Mouse (Mus musculus) liver, embryonic 11.5 days (tissue): Measurements from ENCODE around the gene Vopp1. TPM values are rescaled to one million over a fixed set of nuclear protein-coding genes. Genes with fewer than 3 reads are reported as not detected.

Experiments used
- ATAC-seq: fragments of 200-750 bp; cut with Nextera tagmentation; replicated peaks from 2 replicates; pipeline ENCODE4 v1.8.0; 2017; ENCODE audit warnings: moderate number of reproducible peaks, mild to moderate bottlenecking, moderate TSS enrichment, moderate library complexity; ENCODE audit not compliant: low FRiP score
- DNase-seq: peaks from one replicate; pipeline ENCODE4 v3.0.0-alpha.2; 2017; ENCODE audit warnings: low spot score
- H3K27ac ChIP-seq: fragments of 300-500 bp; sonication (generic); 2 replicates; pipeline ENCODE4 v1.5.1; 2014; ENCODE audit warnings: mild to moderate bottlenecking, low read depth, low read length, control low read depth
- H3K27me3 ChIP-seq: fragments of 300-500 bp; sonication (generic); replicated peaks from 2 replicates; pipeline ENCODE4 v1.6.1; 2014; ENCODE audit warnings: low read length, mixed read lengths; ENCODE audit not compliant: control insufficient read depth, insufficient read depth
- H3K36me3 ChIP-seq: fragments of 300-500 bp; sonication (generic); 2 replicates; pipeline ENCODE4 v1.6.1; 2014; ENCODE audit warnings: mild to moderate bottlenecking, low read length, moderate library complexity, mixed read lengths; ENCODE audit not compliant: control insufficient read depth, insufficient read depth
- H3K4me1 ChIP-seq: fragments of 300-500 bp; sonication (generic); replicated peaks from 2 replicates; pipeline ENCODE4 v1.6.1; 2014; ENCODE audit warnings: low read length, mixed read lengths; ENCODE audit not compliant: control insufficient read depth, insufficient read depth
- H3K4me2 ChIP-seq: fragments of 300-500 bp; sonication (generic); 2 replicates; pipeline ENCODE4 v1.6.1; 2014; ENCODE audit warnings: mild to moderate bottlenecking, control low read depth, moderate library complexity
- H3K4me3 ChIP-seq: fragments of 300-500 bp; sonication (generic); 2 replicates; pipeline ENCODE4 v1.5.1; 2014; ENCODE audit warnings: low read depth, low read length, control low read depth
- H3K9ac ChIP-seq: fragments of 300-500 bp; sonication (generic); 2 replicates; pipeline ENCODE4 v1.6.1; 2014; ENCODE audit warnings: low read depth, low read length, control low read depth
- H3K9me3 ChIP-seq: fragments of 300-500 bp; sonication (generic); 2 replicates; pipeline ENCODE4 v1.6.1; 2016; ENCODE audit warnings: low read length, inconsistent platforms, mixed read lengths; ENCODE audit not compliant: control insufficient read depth
- WGBS: fragments of 180-500 bp; shearing (Covaris S2); extraction: QIAGEN DNeasy Blood & Tissue Kit; methylation state at CpG from one replicate; pipeline ENCODE4 v1.1.7; 2014; 5-methylcytosine and 5-hydroxymethylcytosine counted together
- polyA plus RNA-seq: library from polyadenylated mRNA; unstranded; fragments of >200 nt; fragmentation: Nextera tagmentation; extraction: Ambion mirVana; gene quantifications from 2 replicates; pipeline ENCODE4 v1.2.1, GENCODE M21; 2014

Gene Vopp1
- polyA plus RNA-seq, 1 experiment from 2014 or later: 23.8 TPM

DNA sequence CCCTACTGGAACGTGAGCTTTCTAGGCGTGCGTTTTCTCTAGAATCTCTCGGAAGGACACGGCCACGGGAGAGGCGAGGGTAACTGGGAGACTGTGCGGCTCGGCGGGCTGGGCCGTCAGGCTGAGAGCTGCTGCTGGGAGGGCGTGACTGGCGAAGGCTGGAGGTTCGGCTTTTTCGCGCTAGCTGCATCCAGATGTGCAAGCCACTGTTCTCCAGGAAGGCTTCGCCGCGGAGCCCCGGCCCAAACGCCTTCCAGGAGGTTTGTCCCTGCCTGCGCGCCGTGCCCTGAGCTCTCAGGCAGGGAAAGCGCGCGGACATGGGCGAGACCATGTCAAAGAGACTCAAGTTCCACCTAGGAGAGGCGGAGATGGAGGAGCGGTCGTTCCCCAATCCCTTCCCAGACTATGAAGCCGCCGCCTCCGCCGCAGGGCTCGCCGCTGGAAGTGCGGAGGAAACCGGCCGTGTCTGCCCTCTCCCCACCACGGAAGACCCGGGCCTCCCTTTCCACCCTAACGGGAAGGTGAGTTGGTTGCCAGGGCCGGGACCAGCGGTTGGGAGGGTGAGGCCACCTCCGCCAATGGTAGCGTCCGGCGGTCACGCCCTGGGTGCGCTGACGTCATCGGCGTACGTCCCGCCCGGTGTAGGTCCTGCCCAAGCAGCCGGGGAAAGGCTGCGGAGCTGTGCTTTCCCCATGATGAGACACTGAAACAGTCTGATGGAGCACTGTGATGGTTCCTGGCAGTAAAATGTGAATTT lies 122.0 kb downstream of the Vopp1 start:
- Histone ChIP-seq H3K4me3 (peak overlapping the region; percentile 77), H3K9me3 (no peaks in the 10 kb centered on the region), H3K36me3 (no peaks in the 10 kb centered on the region), H3K4me2 (peak overlapping the region; percentile 64), H3K27me3 (no peaks in the 10 kb centered on the region), H3K4me1 (peaks cover 6% of the 10 kb centered on the region; the same call in 1 of the 2 replicates), H3K27ac (peak overlapping the region; percentile 84), H3K9ac (peak overlapping the region; percentile 81)
- WGBS: under 1% methylated on average over 59 of the region's 59 CpGs
- ATAC-seq (peak; percentile 99), DNase-seq (peak; percentile 95)

DNA sequence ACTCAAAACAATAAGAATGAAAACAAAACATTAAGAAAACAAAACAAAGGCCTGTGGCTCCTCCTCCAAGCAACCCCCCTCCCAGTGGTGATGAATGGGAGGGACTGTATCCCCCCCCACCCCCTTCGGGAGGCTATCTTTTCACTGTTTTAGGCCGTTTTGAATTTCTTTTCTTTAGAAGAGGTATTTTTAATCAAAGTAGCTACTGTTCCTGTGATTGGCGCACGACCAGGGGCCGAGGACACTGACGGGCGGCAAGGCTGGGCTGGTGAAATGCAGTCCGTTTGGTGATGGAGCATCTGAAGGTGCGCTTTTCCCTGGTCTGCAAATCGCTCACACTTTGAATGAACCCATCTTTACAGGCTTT lies 122.6 kb downstream of the Vopp1 start, which contains the start of gene Lancl2:
TSS of gene Lancl2 (plus strand) at position 165 of the 367 bp plus-strand sequence.
- Histone ChIP-seq H3K36me3 (no peaks in the 10 kb centered on the region), H3K27me3 (no peaks in the 10 kb centered on the region), H3K27ac (peak within 1 kb of the TSS; percentile 84), H3K9ac (peak within 1 kb of the TSS; percentile 81), H3K4me1 (peaks cover 6% of the 10 kb centered on the region; the same call in 1 of the 2 replicates), H3K4me3 (peak within 1 kb of the TSS; percentile 77), H3K4me2 (peak within 1 kb of the TSS; percentile 64), H3K9me3 (no peaks in the 10 kb centered on the region)
- DNase-seq (no peak), ATAC-seq (peak; percentile 33)
- under 1% methylated on average over 10 of the region's 10 CpGs for WGBS

DNA sequence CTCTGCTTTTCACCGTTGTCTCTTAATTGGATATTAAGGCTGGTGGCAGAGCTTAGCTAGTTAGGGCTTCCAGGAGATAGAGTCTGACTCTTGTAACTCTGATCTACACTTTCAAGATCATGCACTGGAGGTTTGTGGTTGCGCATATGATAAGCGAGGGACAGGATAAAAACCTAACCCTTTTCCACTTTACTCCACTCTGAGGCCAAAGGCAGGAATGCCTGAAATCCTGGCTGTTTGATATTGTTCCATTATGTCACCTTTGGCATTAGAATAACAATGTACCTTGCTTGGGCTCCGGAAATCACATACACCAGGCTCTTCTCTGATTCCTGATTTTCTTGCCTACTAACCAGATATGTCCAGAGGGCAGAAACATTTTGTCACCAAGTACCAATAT lies 123.3 kb downstream of the Vopp1 start:
- Histone ChIP-seq H3K9ac (no peak overlapping the region), H3K4me2 (peak overlapping the region; percentile 64; the same call in 1 of the 2 replicates)
- 66% methylated on average over 4 of the region's 4 CpGs for WGBS

GRCm38 (mm10) chr6:57693116-57693515 lies 131.8 kb downstream of the Vopp1 start:
- H3K4me2 ChIP-seq: no peak overlapping the region
- H3K9ac ChIP-seq: no peak overlapping the region
- no peaks in the 10 kb centered on the region for H3K27me3 ChIP-seq
- ATAC-seq (no peak), DNase-seq (no peak)
- 82% methylated on average over 3 of the region's 3 CpGs for WGBS
- no peak overlapping the region for H3K27ac ChIP-seq
- no peaks in the 10 kb centered on the region; the same call in 1 of the 2 replicates for H3K9me3 ChIP-seq
- H3K4me1 ChIP-seq: peaks cover 5% of the 10 kb centered on the region; the same call in 1 of the 2 replicates
- peaks cover 3% of the 10 kb centered on the region; the same call in 1 of the 2 replicates for H3K36me3 ChIP-seq
- no peak overlapping the region for H3K4me3 ChIP-seq

More for the DNA sequence above, 123.3 kb downstream of the Vopp1 start:
- peaks cover 6% of the 10 kb centered on the region; the same call in 1 of the 2 replicates for H3K4me1 ChIP-seq
- no peaks in the 10 kb centered on the region for H3K36me3 ChIP-seq
- H3K4me3 ChIP-seq: no peak overlapping the region
- ATAC-seq (no peak), DNase-seq (no peak)
- H3K9me3 ChIP-seq: no peaks in the 10 kb centered on the region
- no peaks in the 10 kb centered on the region for H3K27me3 ChIP-seq
- H3K27ac ChIP-seq: no peak overlapping the region

DNA sequence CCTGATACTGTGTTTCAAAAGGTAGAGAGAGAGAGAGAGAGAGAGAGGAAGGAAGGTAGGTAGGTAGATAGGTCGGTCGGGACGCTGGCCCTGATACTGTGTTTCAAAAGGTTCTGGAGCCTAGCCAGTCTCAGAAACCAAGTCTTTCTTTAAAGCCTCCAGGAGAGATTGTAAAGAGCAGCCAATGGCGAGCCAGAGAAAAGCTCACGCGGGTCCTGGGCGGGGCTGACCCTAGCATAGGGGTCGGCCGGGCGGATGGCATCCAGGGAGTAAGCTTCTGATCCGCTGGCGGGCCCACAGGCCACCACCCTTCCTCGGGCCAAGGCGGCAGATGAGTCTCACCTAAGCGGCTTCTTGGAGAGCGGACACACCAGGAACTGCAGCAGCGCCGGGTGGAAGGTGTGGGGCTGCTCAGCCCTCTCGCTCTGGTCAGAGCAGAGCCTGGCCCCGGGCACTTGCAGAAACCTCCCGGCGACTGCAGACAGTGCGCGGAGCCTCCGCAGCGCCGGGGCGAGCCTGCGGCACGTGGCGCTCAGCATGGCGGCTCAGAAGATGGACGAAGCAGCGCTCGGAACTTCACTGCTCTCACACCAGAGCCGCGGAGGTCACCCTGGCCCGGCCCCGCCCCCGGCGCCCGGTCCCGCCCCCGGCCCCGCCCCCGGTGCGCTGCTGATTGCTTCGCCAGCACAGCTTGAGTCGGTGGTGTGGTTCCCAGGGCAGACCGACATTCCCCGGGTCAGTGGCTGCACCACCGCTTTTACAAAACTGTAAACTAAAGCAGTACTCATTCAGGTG lies 133.3 kb downstream of the Vopp1 start, which contains the start of gene Pyurf:
TSS of gene Pyurf (minus strand) at position 612 of the 795 bp plus-strand sequence.
- WGBS: 2% methylated on average over 52 of the region's 52 CpGs

DNA sequence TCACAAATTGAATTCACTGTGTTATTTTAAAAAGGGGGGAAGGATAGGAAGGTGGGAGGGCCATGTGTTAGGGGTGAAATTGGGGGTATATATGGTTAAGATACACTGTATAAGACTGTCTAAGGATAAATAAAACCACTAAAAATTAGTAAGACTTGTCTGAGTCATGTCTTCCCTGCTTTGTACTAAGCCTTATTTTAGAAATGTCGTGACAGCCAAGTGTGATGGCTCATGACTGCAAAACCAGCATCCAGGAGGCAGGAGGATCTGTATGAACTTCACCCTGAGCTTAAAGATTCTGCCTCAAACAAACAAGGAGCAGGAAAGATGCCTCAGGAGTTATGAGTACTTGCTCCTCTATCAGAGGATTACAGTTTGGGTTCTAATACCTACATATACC lies 140.8 kb downstream of the Vopp1 start:
- H3K36me3 ChIP-seq: peaks cover 12% of the 10 kb centered on the region; the same call in 1 of the 2 replicates
- 84% methylated on average over 1 of the region's 1 CpGs for WGBS

More for the DNA sequence above, 133.3 kb downstream of the Vopp1 start, which contains the start of gene Pyurf:
- H3K27me3 ChIP-seq: no peaks in the 10 kb centered on the region
- H3K27ac ChIP-seq: peak within 1 kb of the TSS; percentile 65
- peak; percentile 96 for ATAC-seq
- peaks cover 12% of the 10 kb centered on the region; the same call in 1 of the 2 replicates for H3K36me3 ChIP-seq
- peak within 1 kb of the TSS; percentile 59 for H3K4me3 ChIP-seq
- H3K9me3 ChIP-seq: no peaks in the 10 kb centered on the region; the same call in 1 of the 2 replicates
- peak within 1 kb of the TSS; percentile 63 for H3K4me2 ChIP-seq
- DNase-seq: peak; percentile 92
- peak within 1 kb of the TSS; percentile 75 for H3K9ac ChIP-seq
- peaks cover 5% of the 10 kb centered on the region; the same call in 1 of the 2 replicates for H3K4me1 ChIP-seq

More for the DNA sequence above, 140.8 kb downstream of the Vopp1 start:
- Histone ChIP-seq H3K4me2 (no peak overlapping the region), H3K9me3 (no peaks in the 10 kb centered on the region), H3K27me3 (no peaks in the 10 kb centered on the region), H3K27ac (no peak overlapping the region), H3K4me1 (no peaks in the 10 kb centered on the region), H3K4me3 (no peak overlapping the region), H3K9ac (no peak overlapping the region)
- ATAC-seq (no peak), DNase-seq (no peak)

Other genes with a start within 250 kb of the Vopp1 start
- 4.6 and 5.2 TPM in 2 replicates for gene Herc6, start 244.2 kb downstream of the Vopp1 start, polyA plus RNA-seq
- 13.5 and 14.9 TPM in 2 replicates for gene Pyurf, start 133.1 kb downstream of the Vopp1 start, polyA plus RNA-seq
- 21.5 and 25.9 TPM in 2 replicates for gene Lancl2, start 122.6 kb downstream of the Vopp1 start, polyA plus RNA-seq
- gene Vmn1r21, start 25.2 kb upstream of the Vopp1 start, polyA plus RNA-seq: not detected in 2 replicates
- gene Vmn1r22, start 82.9 kb upstream of the Vopp1 start, polyA plus RNA-seq: not detected in 2 replicates
- gene Vmn1r23, start 101.7 kb upstream of the Vopp1 start, polyA plus RNA-seq: not detected in 2 replicates
- not detected in 2 replicates for gene Vmn1r24, start 136.3 kb upstream of the Vopp1 start, polyA plus RNA-seq
- gene Vmn1r25, start 155.7 kb upstream of the Vopp1 start, polyA plus RNA-seq: not detected in 2 replicates
- not detected in 2 replicates for gene Vmn1r26, start 190.0 kb upstream of the Vopp1 start, polyA plus RNA-seq